Mouse (Mus musculus): Measurements from ENCODE around the gene Cracr2b.

The Cracr2b gene

GRCm38 (mm10) chr7:141451928-141452327 lies 9.0 kb upstream of the Cracr2b start:
- no peak for DNase-seq (ENCODE audit: extremely low read depth, low read depth, low spot score)

- DNase-seq (ENCODE audit: extremely low read depth, low read depth, low spot score) = no peak
These were observed 7.3 kb upstream of the Cracr2b start for GRCm38 (mm10) chr7:141453636-141454035.

- DNase-seq (ENCODE audit: extremely low read depth, low read depth, low spot score) = no peak
These were observed 5.8 kb upstream of the Cracr2b start, which contains the start of gene Pnpla2 for GRCm38 (mm10) chr7:141454967-141455551. Gene Pnpla2, plus strand, starts transcription at chr7:141455198.

- no peak for DNase-seq (ENCODE audit: extremely low read depth, low read depth, low spot score)
These were observed 5.1 kb upstream of the Cracr2b start for GRCm38 (mm10) chr7:141455610-141456314.

GRCm38 (mm10) chr7:141456739-141457138 lies 4.2 kb upstream of the Cracr2b start:
- no peak for DNase-seq (ENCODE audit: extremely low read depth, low read depth, low spot score)

GRCm38 (mm10) chr7:141457236-141457635 lies 3.7 kb upstream of the Cracr2b start:
- no peak for DNase-seq (ENCODE audit: extremely low read depth, low read depth, low spot score)

GRCm38 (mm10) chr7:141457986-141458660 lies 2.8 kb upstream of the Cracr2b start:
- DNase-seq (ENCODE audit: extremely low read depth, low read depth, low spot score) = no peak

- no peak for DNase-seq (ENCODE audit: extremely low read depth, low read depth, low spot score)
These were observed 2.2 kb upstream of the Cracr2b start for GRCm38 (mm10) chr7:141458661-141459060.

GRCm38 (mm10) chr7:141459301-141459711 lies 1.6 kb upstream of the Cracr2b start:
- DNase-seq (ENCODE audit: extremely low read depth, low read depth, low spot score) = no peak

- DNase-seq (ENCODE audit: extremely low read depth, low read depth, low spot score) = no peak
These were observed 898 bp upstream of the Cracr2b start for GRCm38 (mm10) chr7:141460001-141460390.

GRCm38 (mm10) chr7:141461521-141462332 lies 833 bp downstream of the Cracr2b start:
- no peak for DNase-seq (ENCODE audit: extremely low read depth, low read depth, low spot score)

GRCm38 (mm10) chr7:141462333-141462821 lies 1.5 kb downstream of the Cracr2b start:
- DNase-seq (ENCODE audit: extremely low read depth, low read depth, low spot score) = peak; percentile 89

- DNase-seq (ENCODE audit: extremely low read depth, low read depth, low spot score) = no peak
These were observed 3.1 kb downstream of the Cracr2b start for GRCm38 (mm10) chr7:141463824-141464602.

- DNase-seq (ENCODE audit: extremely low read depth, low read depth, low spot score) = no peak
These were observed 3.8 kb downstream of the Cracr2b start for GRCm38 (mm10) chr7:141464603-141465201.

GRCm38 (mm10) chr7:141465388-141466044 lies 4.6 kb downstream of the Cracr2b start:
- no peak for DNase-seq (ENCODE audit: extremely low read depth, low read depth, low spot score)

GRCm38 (mm10) chr7:141466045-141466394 lies 5.1 kb downstream of the Cracr2b start:
- DNase-seq (ENCODE audit: extremely low read depth, low read depth, low spot score) = no peak

GRCm38 (mm10) chr7:141466607-141467148 lies 5.8 kb downstream of the Cracr2b start:
- DNase-seq (ENCODE audit: extremely low read depth, low read depth, low spot score) = no peak

GRCm38 (mm10) chr7:141467230-141468030 lies 6.5 kb downstream of the Cracr2b start, which contains the start of gene Cd151:
Gene Cd151, plus strand, starts transcription at chr7:141467392.
- DNase-seq (ENCODE audit: extremely low read depth, low read depth, low spot score) = no peak

Measured in fat pad, adult 2 months (tissue).